Mouse (Mus musculus): ENCODE results near the gene Nfix. TPM values are rescaled to one million over a fixed set of nuclear protein-coding genes. Genes with fewer than 3 reads are reported as not detected.

The Nfix gene
- polyA plus RNA-seq, 1 experiment: 65.7 TPM

DNA sequence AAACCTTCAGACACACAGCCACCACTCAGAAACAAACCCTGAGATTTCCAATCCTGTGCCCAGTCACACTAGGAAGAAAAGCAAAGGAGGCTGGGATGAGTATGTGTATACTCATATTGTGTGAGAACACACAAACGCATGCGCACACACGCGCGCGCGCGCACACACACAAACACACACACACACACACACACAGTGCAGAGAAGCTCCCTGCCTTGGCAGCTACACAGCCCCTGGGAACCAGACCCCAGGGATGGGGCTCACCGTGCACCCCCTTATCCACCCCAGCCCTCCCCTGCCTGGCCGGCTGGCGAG, 14.1 kb upstream of the Nfix start:
- Histone ChIP-seq H3K27me3 (ENCODE audit: control insufficient read depth, insufficient read depth, insufficient read length) (no peaks in the 10 kb centered on the region), H3ac (ENCODE audit: control insufficient read depth, insufficient read length) (no peak overlapping the region), H3K36me3 (ENCODE audit: control insufficient read depth, insufficient read depth) (no peaks in the 10 kb centered on the region), H3K79me2 (ENCODE audit: control insufficient read depth, insufficient read depth) (no peaks in the 10 kb centered on the region), H3K4me2 (ENCODE audit: low read depth) (no peak overlapping the region), H3K4me3 (no peak overlapping the region)
- TF ChIP-seq MYOG (IDR thresholded peaks at IDR 0.05; ENCODE audit: control insufficient read depth in 1 of 3, insufficient read depth in 1 of 3, insufficient read length in 2 of 3, low read depth in 2 of 3) (no peak), E2F4 (IDR thresholded peaks at IDR 0.05; ENCODE audit: insufficient read depth) (no peak), USF1 (IDR thresholded peaks at IDR 0.05; ENCODE audit: low read depth) (no peak), REST (IDR thresholded peaks at IDR 0.05; ENCODE audit: insufficient read depth, insufficient read length) (no peak), CEBPB (IDR thresholded peaks at IDR 0.05; ENCODE audit: insufficient read depth, poor library complexity, severe bottlenecking) (no peak)

DNA sequence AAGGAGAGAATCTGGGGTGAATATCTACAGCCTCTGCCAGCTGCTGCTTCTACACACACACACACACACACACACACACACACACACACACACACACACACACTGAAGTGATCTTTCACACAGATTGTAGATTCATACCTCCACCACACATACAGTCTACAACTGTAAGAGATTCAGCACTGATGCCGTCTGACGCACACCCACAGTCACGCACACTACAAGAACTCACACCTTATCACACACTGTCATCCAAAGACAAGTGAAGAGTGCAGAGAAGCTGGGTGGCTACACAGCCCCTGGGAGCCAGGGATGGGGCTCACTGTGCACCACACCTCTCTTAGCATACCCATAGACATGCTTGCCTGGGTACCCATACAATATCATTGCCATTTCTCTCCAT, 13.7 kb upstream of the Nfix start:
- H3ac ChIP-seq (ENCODE audit: control insufficient read depth, insufficient read length): no peak overlapping the region
- H3K36me3 ChIP-seq (ENCODE audit: control insufficient read depth, insufficient read depth): no peaks in the 10 kb centered on the region

DNA sequence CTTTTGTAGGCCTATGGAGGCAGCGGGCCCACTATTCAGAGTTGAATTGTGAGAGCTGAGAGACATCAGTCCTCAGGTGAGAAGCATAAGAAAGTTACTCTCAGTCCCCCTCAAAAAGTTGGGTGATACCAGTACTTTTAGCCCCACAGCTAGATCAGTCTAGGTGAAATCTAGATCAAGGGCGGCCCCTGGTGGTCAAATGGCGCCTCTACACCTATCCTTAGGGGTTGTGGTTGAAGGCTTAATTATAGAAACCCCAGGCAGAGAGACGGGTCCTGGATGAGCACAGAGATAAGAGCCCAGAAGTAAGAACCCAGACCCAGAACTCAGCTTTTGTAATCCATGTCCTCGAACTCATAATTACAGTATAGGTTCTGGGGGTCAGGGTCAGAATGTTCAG, 12.9 kb upstream of the Nfix start:
- TF ChIP-seq TCF3 (IDR thresholded peaks at IDR 0.05; ENCODE audit: insufficient read length, low read depth) (no peak), TCF12 (IDR thresholded peaks at IDR 0.05; ENCODE audit: insufficient read depth, poor library complexity, severe bottlenecking) (no peak), CEBPB (IDR thresholded peaks at IDR 0.05; ENCODE audit: insufficient read depth, poor library complexity, severe bottlenecking) (no peak), REST (IDR thresholded peaks at IDR 0.05; ENCODE audit: insufficient read depth, insufficient read length) (no peak), POLR2AphosphoS2 (IDR thresholded peaks at IDR 0.05; ENCODE audit: insufficient read length, low read depth) (no peak), E2F4 (IDR thresholded peaks at IDR 0.05; ENCODE audit: insufficient read depth) (no peak), POLR2A (IDR thresholded peaks at IDR 0.05; ENCODE audit: insufficient read length, low read depth) (no peak), SRF (IDR thresholded peaks at IDR 0.05; ENCODE audit: control insufficient read depth, insufficient read length, low read depth) (no peak), MYOD1 (IDR thresholded peaks at IDR 0.05; ENCODE audit: control insufficient read depth in 1 of 3, insufficient read length in 2 of 3, low read depth in 2 of 3) (no peak), USF1 (IDR thresholded peaks at IDR 0.05; ENCODE audit: low read depth) (no peak)
- H3K4me3 ChIP-seq: no peak overlapping the region
- no peaks in the 10 kb centered on the region for H3K36me3 ChIP-seq (ENCODE audit: control insufficient read depth, insufficient read depth)
- no peak overlapping the region for H3ac ChIP-seq (ENCODE audit: control insufficient read depth, insufficient read length)
- no peak overlapping the region for H3K4me2 ChIP-seq (ENCODE audit: low read depth)
- H3K27me3 ChIP-seq (ENCODE audit: control insufficient read depth, insufficient read depth, insufficient read length): no peaks in the 10 kb centered on the region
- no peaks in the 10 kb centered on the region for H3K79me2 ChIP-seq (ENCODE audit: control insufficient read depth, insufficient read depth)

More for the DNA sequence above, 13.7 kb upstream of the Nfix start:
- Histone ChIP-seq H3K4me3 (no peak overlapping the region), H3K4me2 (ENCODE audit: low read depth) (no peak overlapping the region), H3K79me2 (ENCODE audit: control insufficient read depth, insufficient read depth) (no peaks in the 10 kb centered on the region), H3K27me3 (ENCODE audit: control insufficient read depth, insufficient read depth, insufficient read length) (no peaks in the 10 kb centered on the region)
- TF ChIP-seq POLR2AphosphoS2 (IDR thresholded peaks at IDR 0.05; ENCODE audit: insufficient read length, low read depth) (no peak), TCF3 (IDR thresholded peaks at IDR 0.05; ENCODE audit: insufficient read length, low read depth) (no peak), SRF (IDR thresholded peaks at IDR 0.05; ENCODE audit: control insufficient read depth, insufficient read length, low read depth) (no peak), POLR2A (IDR thresholded peaks at IDR 0.05; ENCODE audit: insufficient read length, low read depth) (no peak), CEBPB (IDR thresholded peaks at IDR 0.05; ENCODE audit: insufficient read depth, poor library complexity, severe bottlenecking) (no peak), MYOD1 (IDR thresholded peaks at IDR 0.05; ENCODE audit: control insufficient read depth in 1 of 3, insufficient read length in 2 of 3, low read depth in 2 of 3) (no peak), USF1 (IDR thresholded peaks at IDR 0.05; ENCODE audit: low read depth) (no peak)

- no peaks in the 10 kb centered on the region for H3K36me3 ChIP-seq (ENCODE audit: control insufficient read depth, insufficient read depth)
- no peak overlapping the region for H3ac ChIP-seq (ENCODE audit: control insufficient read depth, insufficient read length)
- no peak overlapping the region for H3K4me3 ChIP-seq
- TF ChIP-seq MYOG (IDR thresholded peaks at IDR 0.05; ENCODE audit: control insufficient read depth in 1 of 3, insufficient read depth in 1 of 3, insufficient read length in 2 of 3, low read depth in 2 of 3): no peak
- no peak for TF ChIP-seq POLR2A (IDR thresholded peaks at IDR 0.05; ENCODE audit: insufficient read length, low read depth)
- no peak for TF ChIP-seq MAX (IDR thresholded peaks at IDR 0.05; ENCODE audit: low read depth)
- no peak for TF ChIP-seq CEBPB (IDR thresholded peaks at IDR 0.05; ENCODE audit: insufficient read depth, poor library complexity, severe bottlenecking)
- TF ChIP-seq USF1 (IDR thresholded peaks at IDR 0.05; ENCODE audit: low read depth): no peak
- no peak for TF ChIP-seq POLR2AphosphoS2 (IDR thresholded peaks at IDR 0.05; ENCODE audit: insufficient read length, low read depth)
- no peak for TF ChIP-seq MYOD1 (IDR thresholded peaks at IDR 0.05; ENCODE audit: control insufficient read depth in 1 of 3, insufficient read length in 2 of 3, low read depth in 2 of 3)
- TF ChIP-seq REST (IDR thresholded peaks at IDR 0.05; ENCODE audit: insufficient read depth, insufficient read length): no peak
- TF ChIP-seq SRF (IDR thresholded peaks at IDR 0.05; ENCODE audit: control insufficient read depth, insufficient read length, low read depth): no peak
- no peak for TF ChIP-seq E2F4 (IDR thresholded peaks at IDR 0.05; ENCODE audit: insufficient read depth)
- TF ChIP-seq TCF12 (IDR thresholded peaks at IDR 0.05; ENCODE audit: insufficient read depth, poor library complexity, severe bottlenecking): no peak
- TF ChIP-seq TCF3 (IDR thresholded peaks at IDR 0.05; ENCODE audit: insufficient read length, low read depth): no peak
- H3K79me2 ChIP-seq (ENCODE audit: control insufficient read depth, insufficient read depth): no peaks in the 10 kb centered on the region
- no peaks in the 10 kb centered on the region for H3K27me3 ChIP-seq (ENCODE audit: control insufficient read depth, insufficient read depth, insufficient read length)
- H3K4me2 ChIP-seq (ENCODE audit: low read depth): peak overlapping the region; percentile 82
These were observed 11.2 kb upstream of the Nfix start for GRCm38 (mm10) chr8:84811303-84811702.

DNA sequence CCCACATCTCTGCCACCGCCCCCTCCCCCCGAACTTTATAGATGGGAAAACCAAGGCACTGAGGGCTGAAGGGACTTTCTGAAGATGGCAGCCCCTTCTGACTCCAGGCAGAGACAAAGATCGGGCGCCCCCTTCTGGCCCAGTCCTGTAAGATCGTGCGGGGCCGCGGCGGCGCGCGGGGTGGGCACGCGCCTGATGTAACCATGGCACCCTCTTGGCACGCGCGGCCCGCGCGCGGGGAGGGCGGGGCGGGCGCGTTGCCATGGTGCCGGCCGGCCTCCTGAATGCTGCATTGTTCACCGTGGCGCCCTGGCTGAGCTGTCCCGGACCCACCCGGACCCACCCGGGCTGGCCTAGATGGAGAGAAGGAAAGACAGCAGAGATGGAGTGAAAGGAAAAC, 10.8 kb upstream of the Nfix start:
- no peak overlapping the region for H3ac ChIP-seq (ENCODE audit: control insufficient read depth, insufficient read length)
- TF ChIP-seq SRF (IDR thresholded peaks at IDR 0.05; ENCODE audit: control insufficient read depth, insufficient read length, low read depth): no peak
- TF ChIP-seq TCF3 (IDR thresholded peaks at IDR 0.05; ENCODE audit: insufficient read length, low read depth): no peak
- TF ChIP-seq REST (IDR thresholded peaks at IDR 0.05; ENCODE audit: insufficient read depth, insufficient read length): no peak
- TF ChIP-seq POLR2AphosphoS2 (IDR thresholded peaks at IDR 0.05; ENCODE audit: insufficient read length, low read depth): no peak
- TF ChIP-seq MYOG (IDR thresholded peaks at IDR 0.05; ENCODE audit: control insufficient read depth in 1 of 3, insufficient read depth in 1 of 3, insufficient read length in 2 of 3, low read depth in 2 of 3): peak in 1 of 3 experiments; percentile 6
- no peaks in the 10 kb centered on the region for H3K27me3 ChIP-seq (ENCODE audit: control insufficient read depth, insufficient read depth, insufficient read length)
- peak overlapping the region; percentile 82 for H3K4me2 ChIP-seq (ENCODE audit: low read depth)
- H3K79me2 ChIP-seq (ENCODE audit: control insufficient read depth, insufficient read depth): no peaks in the 10 kb centered on the region
- no peak overlapping the region for H3K4me3 ChIP-seq
- H3K36me3 ChIP-seq (ENCODE audit: control insufficient read depth, insufficient read depth): no peaks in the 10 kb centered on the region

Measured in myocyte (in vitro differentiated cells).